Mouse (Mus musculus) liver, adult (tissue): ENCODE measurements around the gene Rtn4rl2.

ENCODE experiments used
- GATA4 ChIP-seq: IDR thresholded peaks from 2 replicates; pipeline ENCODE4 v1.6.1; 2014; ENCODE audit warnings: mild to moderate bottlenecking, low read length; ENCODE audit not compliant: insufficient replicate concordance

The Rtn4rl2 gene

GRCm38 (mm10) chr2:84861430-84861829 is 25.1 kb downstream of the Rtn4rl2 start:
- TF ChIP-seq GATA4: no peak

DNA sequence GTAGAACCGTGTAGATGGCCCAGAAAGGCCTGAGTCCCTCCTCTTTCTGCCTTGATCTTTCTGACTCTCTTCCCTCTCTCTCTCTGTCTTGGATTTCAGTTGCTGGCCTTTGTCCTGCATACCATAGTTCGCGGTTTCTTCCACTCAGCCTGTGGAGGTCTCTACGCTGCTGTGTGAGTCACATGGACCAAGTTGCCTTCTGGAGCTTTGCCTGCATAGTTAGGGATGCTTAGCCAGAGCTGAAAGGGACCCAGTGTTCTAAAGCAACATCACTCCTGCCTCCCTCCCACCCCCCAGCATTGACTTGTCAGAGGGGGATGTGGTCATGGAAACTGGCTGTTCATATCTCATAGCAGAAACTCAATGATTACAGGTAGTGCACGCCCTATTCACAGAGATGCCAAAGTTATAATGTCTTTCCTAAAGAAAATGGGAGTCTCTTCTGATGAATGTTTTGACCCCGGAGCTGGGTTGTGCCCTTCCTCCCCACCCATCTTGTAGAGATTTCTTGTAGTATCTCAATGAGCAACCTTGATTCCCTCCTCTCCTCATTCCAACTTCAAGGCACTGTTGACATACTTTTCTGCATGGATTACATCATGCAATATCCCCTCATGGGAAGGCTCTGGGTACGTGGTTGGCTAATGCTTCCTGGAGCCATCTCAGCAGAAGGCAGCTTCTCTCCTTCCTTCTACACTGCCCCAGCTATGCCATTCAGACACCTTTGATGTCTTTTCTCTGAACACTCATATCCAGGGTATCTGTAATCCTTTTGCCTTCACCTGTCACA is 26.3 kb downstream of the Rtn4rl2 start:
- no peak for TF ChIP-seq GATA4

GRCm38 (mm10) chr2:84858551-84858950 is 28.0 kb downstream of the Rtn4rl2 start:
- no peak for TF ChIP-seq GATA4

DNA sequence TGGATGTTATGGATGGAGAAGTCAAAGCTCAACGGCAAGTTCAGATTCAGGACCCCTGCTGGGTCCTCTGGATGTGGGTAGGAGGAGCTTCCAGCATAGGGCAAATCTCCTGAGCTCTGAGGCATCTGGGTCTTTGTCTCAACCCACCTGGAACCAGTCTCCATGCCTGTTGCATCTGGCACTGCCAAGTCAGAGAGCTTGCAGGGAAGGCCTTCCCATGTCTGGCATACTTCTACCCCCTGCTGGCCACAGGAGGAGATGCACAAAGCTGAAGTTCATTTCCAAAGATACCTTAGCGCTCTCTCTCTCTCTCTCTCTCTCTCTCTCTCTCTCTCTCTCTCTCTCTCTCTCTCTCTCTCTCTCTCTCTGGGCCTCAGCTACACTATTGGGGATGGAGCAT is 30.8 kb downstream of the Rtn4rl2 start:
- no peak for TF ChIP-seq GATA4

- TF ChIP-seq GATA4: no peak
Measured at GRCm38 (mm10) chr2:84851130-84852040, 35.1 kb downstream of the Rtn4rl2 start.

- no peak for TF ChIP-seq GATA4
Measured at GRCm38 (mm10) chr2:84850407-84851129, 35.9 kb downstream of the Rtn4rl2 start.

DNA sequence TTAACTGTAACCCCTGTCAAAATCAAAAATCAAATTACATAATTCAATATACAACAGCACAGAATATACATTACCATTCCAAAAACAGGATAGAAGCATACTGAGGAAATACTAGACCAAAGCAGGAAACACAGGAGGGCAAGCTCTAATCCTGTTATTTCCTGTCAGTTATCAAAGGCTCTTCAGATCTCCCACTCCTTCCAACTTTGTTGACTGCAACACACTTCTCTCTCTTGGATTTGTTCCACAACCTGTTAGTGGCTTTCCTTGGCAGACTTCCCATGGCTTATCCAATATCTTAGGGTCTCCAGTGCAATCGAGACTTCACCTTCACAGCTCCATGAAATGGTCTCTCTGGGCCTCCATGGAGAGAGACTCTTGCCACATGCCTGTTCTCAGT is 41.3 kb downstream of the Rtn4rl2 start:
- TF ChIP-seq GATA4: no peak

- TF ChIP-seq GATA4: no peak
Measured at GRCm38 (mm10) chr2:84843654-84844053, 42.9 kb downstream of the Rtn4rl2 start.

- TF ChIP-seq GATA4: no peak
Measured at GRCm38 (mm10) chr2:84841905-84842304, 44.6 kb downstream of the Rtn4rl2 start.

- TF ChIP-seq GATA4: no peak
Measured at GRCm38 (mm10) chr2:84840748-84841563, 45.6 kb downstream of the Rtn4rl2 start.

- TF ChIP-seq GATA4: no peak
Measured at GRCm38 (mm10) chr2:84840016-84840747, 46.3 kb downstream of the Rtn4rl2 start.

GRCm38 (mm10) chr2:84838993-84839980 is 47.2 kb downstream of the Rtn4rl2 start:
- TF ChIP-seq GATA4: no peak

GRCm38 (mm10) chr2:84838593-84838949 is 47.9 kb downstream of the Rtn4rl2 start, which contains the start of gene Slc43a1:
Gene Slc43a1, plus strand, starts transcription at chr2:84838850.
- TF ChIP-seq GATA4: no peak
